Mouse (Mus musculus) retina, postnatal 1 day (tissue): ENCODE measurements around the gene Paqr7.

Experiments used
- DNase-seq: peaks from one replicate; pipeline ENCODE4 v3.0.0-alpha.2; 2012

The Paqr7 gene

DNA sequence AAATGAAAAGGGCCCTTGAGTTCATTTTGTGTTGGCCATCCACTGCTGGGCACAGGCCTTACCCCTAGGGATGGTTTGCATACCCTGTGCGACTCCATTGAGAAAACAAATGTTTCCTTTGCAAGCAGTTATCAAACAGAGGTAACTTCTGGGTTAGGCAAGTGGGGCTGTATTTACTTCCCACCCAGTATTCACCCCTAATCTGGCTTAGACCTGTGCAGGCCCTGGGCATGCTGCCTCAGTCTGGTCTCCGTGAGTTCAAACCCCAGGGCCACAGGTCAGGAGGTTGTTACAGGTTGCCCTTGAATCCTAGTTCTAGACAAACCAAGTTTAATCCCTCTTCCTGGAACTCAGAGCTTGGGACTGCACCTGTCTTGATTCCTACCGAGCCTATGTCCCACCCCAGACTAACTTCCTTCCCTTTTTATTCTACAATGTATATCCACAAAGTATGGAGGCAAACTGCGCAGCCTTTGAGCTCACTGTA lies 8.8 kb downstream of the Paqr7 start:
- no peak for DNase-seq

DNA sequence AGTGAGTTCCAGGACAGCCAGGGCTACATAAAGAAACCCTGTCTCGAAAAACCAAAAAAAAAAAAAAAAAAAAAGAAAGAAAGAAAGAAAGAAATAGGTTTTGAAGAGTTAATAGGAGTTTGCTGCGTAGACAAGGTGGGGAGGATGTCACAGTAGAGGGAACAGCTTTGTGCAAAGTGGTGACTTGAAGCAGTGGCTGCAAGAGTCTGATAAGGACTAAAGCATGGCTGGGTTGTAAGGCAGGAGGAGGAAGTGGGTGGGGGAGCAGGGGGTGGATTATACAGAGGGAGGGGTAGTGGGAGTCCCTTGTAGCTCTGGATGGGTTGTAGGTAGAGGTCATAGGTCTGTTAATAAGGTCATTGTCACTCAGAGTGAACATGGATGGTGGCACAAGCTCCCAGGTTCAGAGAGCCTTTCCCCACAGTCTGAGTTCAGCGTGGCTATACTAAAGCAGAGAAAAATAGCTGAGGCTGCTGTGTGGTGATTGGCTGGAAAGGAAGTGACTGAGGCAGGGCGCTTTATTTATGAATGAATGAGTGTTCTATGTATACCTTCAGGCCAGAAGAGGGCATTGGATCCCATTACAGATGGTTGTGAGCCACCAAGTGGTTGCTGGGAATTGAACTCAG lies 9.6 kb downstream of the Paqr7 start:
- no peak for DNase-seq

DNA sequence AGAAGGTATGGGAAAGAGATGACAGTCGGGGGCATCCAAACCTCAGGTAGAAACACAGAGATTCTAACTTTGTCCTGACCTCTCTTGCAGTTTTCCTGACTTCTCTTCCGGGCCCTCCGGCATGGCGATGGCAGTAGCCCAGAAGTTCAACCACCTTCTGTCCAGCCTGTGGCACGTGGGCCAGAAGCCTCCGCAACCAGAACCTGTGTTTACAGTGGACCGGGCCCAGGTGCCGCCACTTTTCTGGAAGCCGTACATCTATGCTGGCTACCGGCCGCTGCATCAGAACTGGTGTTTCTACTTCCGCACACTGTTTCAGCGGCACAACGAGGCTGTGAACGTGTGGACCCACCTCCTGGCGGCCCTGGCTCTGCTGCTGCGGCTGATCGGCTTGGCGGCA lies 10.2 kb downstream of the Paqr7 start:
- DNase-seq, result no peak

DNA sequence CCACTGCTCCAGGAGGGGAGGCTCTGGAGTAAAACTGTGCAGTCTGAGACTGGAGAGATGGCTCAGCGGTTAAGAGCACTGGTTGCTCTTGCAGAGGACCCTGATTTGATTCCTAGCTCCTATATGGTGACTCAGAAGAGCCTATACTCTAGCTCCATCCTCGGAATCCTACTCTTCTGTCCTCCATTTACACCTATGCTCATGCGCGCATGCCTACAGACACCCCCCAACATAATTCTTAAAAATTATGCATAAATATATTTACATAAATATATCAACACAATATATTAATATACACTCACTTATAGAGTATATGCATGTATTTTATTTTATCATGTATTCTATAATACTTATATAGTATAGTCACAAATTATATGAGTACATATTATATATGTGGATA lies 13.9 kb downstream of the Paqr7 start:
- DNase-seq, result no peak

DNA sequence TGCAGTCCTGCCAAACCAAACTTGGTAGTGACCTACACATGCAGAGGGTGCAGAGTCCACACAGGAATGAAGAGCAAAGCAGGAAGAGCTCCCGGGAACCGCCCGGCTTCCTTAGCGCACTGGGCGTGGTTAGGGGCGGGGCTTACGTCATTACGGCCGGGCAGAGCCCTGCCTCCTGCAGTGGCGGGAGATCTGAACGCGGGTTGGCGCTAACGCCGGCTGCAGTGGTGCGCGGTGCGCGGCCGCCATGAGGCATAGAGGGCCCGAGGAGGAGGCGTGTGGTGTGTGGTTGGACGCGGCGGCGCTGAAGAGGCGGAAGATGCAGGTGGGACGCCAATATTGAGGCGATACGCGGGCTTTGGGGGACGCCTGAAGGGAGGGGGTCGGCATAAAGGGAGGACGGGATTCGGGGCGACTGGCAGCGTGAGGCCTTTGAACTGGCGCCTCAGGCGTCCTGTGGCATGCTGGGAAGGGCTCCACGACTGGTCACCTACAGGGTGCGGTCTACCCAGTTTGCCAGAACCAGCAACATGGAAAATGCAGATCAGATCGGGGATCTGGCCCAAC lies 14.4 kb downstream of the Paqr7 start, which contains the start of gene Aunip:
TSS of gene Aunip (plus strand) at position 155 of the 567 bp plus-strand sequence.
- DNase-seq, result peak; percentile 95

DNA sequence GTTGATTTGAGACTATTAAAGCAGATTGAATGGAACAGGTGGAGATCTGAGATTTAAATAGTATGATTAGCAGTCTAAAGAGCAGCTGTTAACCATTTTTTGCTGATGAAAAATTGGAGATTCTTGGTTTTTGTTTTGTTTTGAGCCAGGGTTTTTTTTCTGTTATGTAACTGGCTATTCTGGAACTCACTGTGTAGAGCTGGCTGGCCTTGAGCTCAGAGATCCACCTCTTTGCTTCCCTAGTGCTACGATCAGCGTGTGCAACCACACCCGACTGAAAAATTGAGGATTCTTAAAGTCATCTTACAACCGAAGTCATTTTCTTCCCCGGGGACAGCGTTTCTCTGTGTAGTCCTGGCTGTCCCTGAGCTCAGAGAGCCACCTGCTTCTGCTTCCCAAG lies 15.2 kb downstream of the Paqr7 start:
- DNase-seq, result no peak

DNA sequence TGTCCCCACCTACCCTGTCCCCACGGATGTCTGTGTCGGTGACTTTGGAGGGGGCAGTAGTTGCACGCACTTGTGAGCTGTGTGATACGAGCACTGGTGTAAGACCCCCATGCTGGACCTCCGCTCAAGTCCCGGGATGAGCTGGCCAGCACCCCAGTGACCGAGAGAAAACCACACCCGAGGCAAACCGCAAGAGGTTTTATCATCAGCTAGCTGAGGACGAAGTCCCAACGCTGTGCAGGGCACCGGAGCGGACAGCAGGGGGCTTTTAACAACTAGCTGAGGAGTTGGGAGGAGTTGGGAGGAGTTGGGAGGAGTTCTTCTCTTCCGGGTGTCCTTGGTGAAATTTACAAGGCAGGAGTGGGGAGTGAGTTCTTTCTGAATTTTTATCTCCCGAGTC lies 16.3 kb downstream of the Paqr7 start:
- DNase-seq, result peak; percentile 69

DNA sequence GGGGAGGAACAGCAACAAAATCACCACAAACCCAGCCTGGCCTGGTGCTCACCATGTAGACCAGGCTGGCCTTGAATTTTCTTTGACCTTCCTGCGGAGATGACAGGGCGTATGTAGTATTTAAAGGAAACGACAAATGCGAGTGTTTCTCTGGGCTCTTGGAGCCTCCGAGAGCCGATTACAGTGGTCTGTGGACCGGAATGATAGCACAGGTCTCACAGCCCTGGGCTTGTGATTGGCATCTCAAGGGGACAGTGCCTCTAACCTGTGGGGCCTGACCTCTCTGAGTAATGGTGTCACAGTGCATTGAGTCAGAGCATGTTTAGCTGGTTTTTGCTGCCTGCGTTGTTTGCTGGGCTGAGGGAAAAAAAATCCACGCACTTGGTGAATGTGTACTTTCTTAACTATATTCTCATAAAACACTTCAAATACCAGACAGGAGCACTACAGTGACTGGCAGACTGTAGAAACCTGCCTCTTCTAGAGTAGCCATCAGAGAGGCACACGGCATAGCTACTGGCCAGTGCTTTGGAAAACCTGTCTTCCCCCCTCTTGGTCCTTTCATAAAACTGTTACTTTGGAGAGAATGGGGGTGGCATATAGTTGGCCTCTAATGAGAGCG lies 17.9 kb downstream of the Paqr7 start:
- DNase-seq, result no peak

DNA sequence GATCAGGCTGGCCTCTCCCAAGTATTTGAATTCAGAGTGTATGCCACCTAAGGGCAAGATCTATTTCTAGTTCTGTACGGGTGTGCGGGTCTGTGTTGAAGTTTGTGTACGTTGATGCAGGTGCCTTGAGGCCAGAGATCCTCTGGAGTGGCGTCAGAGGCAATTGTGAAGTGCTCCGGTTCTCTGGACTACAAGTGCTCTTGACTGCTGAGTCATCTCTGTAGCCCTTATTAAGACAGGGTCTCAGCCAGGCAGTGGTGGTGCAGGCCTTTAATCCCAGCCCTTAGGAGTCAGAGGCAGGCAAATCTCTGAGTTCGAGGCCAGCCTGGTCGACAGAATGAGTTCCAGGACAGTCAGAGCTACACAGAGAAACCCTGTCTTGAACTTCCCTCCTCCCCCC lies 19.1 kb downstream of the Paqr7 start:
- no peak for DNase-seq

DNA sequence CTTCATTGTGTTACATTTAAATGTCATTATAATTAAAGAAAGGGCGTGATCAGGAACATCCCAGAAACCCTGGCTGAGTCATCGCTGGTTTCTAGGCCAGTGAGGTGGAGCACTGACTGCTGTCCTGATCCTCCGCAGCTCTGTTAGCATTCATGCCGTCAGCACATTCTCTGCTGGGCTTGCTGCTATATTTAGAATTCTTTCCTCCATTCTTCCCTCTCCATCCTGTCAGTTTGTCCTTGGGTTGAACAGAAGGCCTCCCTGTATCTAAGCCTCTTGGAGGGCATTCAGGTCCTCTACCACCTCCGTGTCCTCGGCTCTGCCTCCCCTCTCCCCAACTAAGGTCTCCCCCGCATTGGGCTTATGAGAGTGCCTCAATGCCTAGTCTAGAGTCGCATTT lies 20.5 kb downstream of the Paqr7 start:
- DNase-seq, result no peak

DNA sequence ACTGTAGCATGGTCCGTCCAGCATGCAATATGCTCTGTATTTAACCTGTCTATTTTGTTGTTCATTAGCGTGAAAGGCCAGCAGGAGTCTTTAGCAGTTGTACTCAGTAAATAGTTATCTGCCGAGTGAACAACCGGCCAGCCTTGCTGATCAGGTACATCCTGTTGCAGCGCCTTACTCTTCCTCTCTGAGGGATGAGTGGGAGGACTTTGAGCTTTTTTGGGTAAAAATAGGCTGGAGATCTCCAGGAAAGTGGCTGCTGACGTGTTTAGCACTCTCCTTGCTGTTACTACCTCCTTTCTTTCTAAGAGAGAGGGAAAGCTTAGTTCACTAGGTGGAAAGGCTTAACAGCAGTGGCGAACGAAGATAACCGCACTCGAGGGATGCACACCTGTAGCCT lies 21.2 kb downstream of the Paqr7 start:
- no peak for DNase-seq

DNA sequence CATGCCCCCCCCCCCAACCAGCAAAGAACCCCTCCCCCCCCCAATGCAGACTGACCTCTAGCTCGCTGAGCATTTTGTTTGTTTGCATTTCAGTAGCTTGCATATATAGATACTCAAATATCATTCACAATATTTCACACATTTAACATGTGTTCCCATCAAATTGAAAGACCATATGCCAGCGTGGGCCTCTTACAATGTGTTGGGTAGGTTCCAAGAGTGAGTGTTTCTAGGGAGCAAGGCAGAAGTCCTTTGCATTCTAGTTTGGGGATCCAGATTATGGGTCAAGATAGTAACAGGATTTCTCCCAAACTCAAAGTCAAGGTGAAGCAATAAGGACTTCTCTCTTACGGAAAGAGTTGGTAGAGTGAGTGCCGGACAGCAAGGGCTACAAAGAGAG lies 22.0 kb downstream of the Paqr7 start:
- no peak for DNase-seq

DNA sequence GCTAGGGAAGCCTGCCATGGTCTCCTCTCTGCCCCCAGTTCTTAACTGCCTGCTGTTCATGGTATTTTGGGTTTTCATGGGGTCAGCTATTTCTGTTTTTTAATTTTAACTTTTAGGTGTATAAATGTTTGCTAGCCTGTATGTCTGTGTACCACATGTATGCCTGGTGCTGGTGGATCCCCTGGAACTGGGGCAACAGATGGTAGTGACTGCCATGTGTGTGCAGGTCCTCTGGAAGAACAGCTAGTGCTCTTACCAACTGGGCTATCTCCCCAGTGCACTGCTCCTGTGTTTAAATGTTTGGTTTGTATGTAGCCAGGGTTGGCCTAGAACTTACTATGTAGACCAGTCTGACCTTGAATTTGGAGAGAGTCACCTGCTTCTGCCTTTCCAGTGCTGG lies 22.8 kb downstream of the Paqr7 start:
- DNase-seq, result no peak

DNA sequence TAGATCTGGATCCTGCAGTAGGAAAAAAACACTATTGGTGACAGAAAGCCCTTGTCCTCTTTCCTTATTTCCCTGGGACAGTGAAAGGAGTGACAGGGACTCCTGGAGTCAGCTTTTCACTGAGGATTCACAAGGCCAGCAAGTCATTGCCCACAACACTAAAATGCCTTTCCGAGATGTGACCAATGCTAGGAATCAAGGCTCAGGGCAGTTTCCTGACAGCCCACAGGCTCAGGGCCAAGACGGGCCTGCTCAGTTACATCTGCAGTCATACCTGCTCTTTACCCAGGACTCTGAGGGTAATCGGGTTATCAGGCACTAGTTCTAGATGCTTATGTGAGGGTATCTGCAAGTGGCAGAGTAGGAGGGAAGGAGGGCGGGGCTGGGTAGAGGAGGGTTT lies 26.9 kb downstream of the Paqr7 start:
- no peak for DNase-seq

DNA sequence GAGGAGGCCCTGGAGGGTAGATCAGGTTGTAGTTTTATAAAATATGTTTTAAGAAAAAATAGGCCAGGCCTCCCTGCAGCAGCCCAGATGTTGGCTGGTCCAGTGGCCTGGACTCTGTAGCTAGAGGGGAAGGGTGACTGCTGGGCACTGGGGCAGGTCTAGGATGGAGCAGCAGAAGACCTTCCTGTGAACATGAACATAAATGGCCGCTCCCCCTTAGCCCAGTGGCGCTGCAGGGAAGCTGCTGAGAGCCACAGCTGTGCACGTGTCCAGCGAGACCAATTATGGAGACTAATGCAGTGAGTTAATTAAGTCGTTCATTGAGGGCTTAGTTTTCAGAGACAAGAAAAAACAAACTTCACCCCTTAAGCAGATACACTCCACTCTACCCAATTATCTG lies 29.3 kb downstream of the Paqr7 start:
- peak; percentile 25 for DNase-seq

DNA sequence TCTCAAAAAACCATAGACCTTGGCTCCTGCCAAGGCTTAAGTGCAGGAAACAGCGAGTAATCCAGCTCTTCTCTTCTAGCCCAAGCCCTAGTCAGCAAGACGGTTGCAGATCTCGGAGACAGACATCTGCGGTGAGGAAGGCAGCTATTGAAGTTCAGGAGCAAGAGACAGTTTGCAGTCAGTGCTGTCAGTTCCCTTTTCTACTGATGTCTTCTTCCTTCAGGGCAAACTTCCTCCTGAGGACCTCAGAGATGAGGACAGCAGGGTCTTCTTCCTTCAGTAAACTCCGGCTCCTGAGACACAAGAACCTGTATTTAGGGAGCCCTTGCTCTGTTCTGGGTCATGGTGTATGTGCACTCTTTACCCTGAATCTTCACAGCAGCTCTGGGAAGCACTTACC lies 29.7 kb downstream of the Paqr7 start:
- no peak for DNase-seq

DNA sequence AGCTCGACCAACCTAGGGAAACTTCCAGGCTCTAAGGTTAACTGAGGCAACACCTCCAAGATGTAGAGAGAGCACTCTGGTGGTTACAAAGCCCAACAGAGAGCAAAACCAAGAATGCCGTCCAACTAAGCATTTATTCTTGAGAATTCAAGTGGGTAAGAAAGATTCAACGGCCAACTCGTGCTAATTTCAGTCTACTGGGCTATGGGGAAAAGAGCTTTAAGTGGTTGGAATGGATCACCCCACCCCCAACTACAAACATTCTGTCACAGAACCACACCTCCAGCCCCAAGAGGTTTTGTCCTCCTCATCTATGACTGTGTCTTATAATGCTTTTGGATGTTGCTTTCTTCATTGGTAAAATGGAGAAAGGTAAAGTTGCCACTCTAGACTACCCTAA lies 36.4 kb downstream of the Paqr7 start:
- DNase-seq, result no peak

DNA sequence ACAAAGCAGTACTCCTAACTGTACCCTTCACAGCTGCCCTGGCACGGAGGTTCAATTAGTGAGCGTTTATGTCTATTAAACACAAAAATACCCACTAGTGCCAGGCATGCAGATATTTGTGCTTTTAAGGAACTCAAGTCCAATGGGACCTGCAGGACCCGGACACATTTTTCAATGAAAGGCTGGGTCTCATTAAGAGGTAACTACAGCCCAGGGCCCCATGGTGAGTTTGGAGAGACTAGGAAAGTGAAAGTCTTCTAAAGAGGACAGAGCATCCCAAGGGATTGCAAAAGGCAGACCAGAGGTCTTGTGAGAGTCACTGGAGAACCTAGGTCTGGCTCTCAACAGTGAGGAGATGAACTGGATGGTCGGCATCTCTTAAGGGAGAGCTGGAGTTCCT lies 36.9 kb downstream of the Paqr7 start:
- no peak for DNase-seq

DNA sequence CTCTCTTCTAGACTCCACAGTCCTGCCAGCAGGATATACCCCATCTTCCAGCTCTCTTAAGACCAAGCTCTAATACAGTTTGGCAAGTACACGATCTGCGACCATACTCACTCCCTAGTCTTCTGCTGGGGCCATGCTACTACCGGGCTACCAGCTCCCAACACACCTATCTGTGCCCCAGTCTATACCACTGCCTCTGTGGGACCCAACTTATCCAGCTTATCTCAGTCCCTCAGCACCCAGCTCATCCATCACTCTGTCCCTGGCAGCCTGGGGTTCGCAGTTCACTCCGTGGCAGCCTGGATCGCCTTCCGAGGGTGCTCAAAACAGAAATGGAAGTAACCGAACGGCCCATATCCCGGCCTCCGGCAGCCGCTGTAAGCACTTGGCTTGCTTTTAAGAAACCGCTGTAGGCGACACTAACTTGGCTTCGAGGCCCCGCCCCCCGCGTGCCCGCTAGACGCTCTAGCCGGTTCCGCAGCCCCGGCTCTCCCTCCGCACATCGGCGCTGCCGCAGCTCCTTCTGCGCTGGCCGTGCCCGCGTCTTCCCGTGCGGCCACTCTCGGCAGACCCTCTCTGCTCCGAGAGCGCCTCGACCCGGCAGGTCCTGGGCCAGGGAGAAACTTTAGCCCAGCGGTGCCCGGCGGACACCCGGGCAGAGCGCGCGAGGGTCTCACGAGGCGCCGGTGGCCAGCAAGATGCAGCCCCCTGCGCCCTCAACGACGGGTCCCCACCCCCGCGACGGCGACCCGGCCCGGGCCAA lies 37.8 kb downstream of the Paqr7 start:
- DNase-seq, result peak; percentile 62

DNA sequence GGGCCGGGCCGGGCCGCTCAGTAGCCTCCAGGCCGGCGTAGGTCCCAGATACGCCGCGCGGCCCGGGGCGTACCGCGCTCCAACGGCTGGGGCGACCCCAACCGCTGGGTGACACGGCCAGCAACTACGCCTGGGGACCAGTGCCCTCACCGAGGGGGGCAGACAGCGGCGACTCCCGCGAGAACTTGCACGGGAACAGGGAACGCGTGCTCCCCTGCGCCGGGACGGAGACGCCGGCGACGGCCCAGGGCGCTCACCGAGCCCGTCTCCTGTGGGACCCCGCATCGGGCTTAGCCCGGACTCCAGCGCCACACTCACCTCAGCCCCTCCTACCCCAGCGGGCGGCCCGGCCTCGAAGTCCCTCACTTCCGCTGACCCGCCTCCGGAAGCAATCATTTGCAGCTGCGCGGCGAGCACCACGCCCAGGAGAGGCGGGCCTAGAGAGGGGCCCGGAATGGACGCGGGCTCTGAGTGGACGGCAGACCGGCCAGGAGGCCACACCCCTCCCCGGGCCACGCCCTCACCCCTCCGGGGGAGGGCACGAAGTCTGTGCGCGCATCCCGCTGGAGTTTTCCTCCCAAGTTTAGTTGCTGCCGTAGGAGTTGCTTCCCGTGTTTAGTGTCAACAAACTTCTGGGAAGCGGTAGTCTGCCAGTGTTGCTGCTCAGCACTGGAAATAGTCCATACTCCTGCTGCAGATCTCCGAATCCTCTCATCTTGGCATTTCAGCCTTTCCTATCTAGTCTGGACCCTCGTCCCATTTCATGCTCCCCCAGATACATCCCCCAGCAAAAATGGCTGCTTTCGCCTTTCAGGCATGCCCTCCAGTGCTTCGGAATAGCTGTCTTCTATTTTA lies 38.7 kb downstream of the Paqr7 start, which contains the start of gene Mtfr1l:
TSS of gene Mtfr1l (minus strand) at position 456 of the 855 bp plus-strand sequence.
- DNase-seq, result peak; percentile 98

DNA sequence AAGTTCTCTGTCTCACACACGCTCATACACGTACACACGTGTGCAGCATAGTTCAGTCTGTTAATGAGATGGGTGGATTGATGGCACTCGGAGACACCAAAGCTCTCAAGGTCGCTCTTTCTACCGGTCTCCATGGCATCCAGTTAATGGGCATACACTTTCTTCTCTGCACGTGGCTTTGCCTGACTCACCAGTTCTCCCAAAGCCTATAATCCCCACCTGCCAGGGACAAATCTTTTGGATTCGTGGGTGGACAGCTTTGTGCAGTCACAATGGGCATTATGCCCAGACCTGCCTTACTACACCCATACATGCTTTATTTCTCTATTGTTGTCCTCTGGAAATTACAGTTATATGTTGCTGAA lies 39.3 kb downstream of the Paqr7 start:
- peak; percentile 34 for DNase-seq

DNA sequence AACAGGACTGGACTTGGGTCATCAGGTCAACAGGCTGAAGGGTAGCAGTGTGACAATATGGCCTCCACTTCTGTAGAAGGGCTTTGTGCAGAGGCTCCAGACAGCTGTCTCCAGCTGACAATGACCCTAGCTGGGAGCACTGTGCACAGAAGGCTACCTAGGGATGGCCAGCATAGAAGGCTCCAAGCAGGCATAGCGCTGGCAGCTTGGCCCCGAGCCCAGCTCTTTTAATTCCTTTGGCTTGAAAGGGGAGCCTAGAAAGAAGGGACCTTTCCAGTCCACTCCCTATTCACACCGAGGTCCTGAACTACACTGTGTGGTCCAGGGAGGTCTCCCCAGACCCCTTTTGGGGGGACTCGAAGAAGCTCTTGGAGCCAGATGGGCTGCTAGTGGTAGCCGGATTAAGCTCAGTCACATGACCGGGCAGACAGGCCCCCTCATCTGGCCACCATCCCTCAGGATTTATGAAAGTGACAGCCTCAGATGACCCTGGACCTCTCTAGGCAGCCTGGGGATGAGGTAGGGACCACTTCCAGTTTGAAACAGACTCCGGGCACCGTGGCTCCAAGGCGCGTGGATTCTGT lies 42.6 kb downstream of the Paqr7 start:
- peak; percentile 50 for DNase-seq
